Mouse (Mus musculus): ENCODE results near the gene Dao.
A peak's percentile ranks its signal among the peaks of the same experiment; 100 is the strongest.

Gene Dao

DNA sequence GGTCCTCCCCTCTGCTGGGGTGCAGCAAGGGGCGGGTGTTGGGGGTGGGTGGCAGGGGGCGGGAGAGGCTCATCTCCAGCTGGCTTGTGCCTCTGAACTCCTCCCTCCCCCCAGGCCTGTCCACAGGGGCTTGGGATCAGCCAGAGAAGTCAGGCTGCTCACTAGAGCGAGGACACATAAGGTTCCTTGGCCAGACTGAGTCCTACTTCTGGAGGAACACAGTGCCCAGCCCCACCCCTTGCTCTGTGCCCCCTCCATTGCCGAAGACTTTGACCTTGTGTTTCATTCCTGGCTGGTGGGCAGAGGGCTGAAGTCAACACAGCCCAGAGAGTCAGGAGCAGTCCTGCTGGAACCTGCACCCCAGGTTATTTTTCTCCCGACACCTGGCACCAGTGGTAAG, at the start of gene Dao:
Gene Dao, plus strand, starts transcription at position 162 of the 400 bp plus-strand sequence.
- DNase-seq (ENCODE audit: extremely low spot score, low read depth, low spot score): no peak

DNA sequence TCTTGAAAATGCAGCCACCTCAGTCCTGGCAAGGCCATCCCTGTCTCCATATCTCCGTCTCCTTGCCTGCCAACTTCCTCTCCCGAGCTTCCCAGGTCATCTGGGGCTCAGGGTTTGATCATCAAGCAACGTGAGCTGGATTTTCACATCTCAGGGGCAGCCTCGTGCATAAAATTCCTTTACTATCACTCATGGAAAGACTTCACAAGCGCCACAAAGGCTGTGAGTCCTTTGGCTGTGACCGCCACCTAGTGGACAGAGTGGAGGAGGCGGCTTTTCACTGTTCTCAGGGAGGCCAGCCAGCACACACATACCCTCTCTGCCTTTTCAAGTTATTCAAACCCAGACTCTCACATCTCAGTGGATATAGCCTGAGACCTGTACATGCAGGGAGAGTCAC, 49.1 kb upstream of the Dao start:
- peak; percentile 72 for DNase-seq (ENCODE audit: extremely low spot score, low read depth, low spot score)

DNA sequence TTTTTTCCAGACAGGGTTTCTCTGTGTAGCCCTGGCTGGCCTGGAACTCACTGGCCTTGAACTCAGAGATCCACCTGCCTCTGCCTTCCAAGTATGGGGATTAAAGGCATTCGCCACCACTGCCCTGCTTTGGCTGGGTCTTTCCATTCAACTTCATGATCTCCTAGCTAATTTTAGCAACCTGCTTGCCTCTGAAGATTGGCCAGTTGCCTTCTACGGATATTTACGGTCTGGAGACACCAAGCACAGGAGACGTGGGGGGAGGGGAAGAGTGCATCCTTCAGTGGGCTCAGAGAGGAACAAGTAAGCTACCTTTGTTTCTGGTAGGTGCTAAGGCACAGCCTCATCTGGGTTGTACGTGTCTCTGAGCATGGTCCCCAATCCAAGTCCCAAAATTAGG, 48.2 kb upstream of the Dao start:
- no peak for DNase-seq (ENCODE audit: extremely low spot score, low read depth, low spot score)

DNA sequence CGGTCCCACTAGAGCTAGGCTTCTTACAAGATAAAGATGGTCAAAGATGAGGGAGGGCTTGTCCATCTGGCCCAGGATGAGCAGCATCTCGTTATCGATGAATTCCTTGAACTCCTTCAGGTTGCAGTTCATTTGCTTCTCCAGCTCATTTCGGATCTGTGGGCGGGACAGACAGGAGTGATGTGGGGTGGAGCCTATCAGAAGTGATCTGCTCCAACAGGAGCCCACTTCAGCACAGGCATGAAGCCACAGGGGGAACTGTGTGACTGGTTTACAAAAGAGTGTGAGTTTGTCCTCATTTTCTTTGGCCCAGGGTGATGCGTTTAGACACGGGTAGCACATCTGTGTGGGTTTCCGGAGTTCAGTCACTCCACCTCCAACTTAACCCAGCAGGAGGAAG, 47.8 kb upstream of the Dao start:
- DNase-seq (ENCODE audit: extremely low spot score, low read depth, low spot score): no peak

DNA sequence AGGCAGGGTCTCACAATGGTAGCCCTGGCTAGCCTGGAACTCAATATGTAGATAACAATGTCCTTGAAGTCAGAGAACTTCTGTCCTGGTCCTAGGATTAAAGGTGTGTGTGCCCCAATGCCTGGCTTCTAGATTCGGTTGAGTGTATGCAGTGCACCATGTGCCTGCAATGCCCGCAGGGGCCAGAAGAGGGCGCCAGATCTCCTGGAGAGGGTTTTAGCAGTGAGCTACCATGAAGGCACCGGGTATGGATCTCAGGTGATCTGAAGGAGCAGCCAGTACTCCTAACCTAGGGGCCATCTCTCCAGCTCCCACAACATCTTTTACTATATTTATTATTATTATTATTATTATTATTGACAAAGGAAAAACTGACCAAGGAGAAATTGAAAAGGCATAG, 47.0 kb upstream of the Dao start:
- peak; percentile 83 for DNase-seq (ENCODE audit: extremely low spot score, low read depth, low spot score)

DNA sequence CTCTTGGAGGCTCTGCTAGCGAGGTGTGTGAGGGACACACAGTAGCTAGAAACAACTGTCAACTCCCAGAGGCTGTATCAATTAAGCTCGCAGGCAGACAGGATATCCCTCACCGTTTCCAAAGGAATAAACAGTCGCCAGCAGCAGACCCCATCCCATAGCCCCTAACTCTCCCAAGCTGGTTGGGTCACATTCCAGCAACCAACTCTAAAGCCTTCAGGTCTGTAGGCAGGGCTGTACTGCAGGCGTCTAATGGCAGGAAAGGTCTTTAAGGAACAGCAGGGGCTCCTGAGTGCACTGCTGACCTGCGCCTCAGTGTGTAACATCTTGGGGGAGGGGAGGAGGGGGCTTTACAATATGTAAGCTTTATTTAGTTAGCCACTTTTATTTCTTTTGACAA, 44.5 kb upstream of the Dao start:
- peak; percentile 28 for DNase-seq (ENCODE audit: extremely low spot score, low read depth, low spot score)

DNA sequence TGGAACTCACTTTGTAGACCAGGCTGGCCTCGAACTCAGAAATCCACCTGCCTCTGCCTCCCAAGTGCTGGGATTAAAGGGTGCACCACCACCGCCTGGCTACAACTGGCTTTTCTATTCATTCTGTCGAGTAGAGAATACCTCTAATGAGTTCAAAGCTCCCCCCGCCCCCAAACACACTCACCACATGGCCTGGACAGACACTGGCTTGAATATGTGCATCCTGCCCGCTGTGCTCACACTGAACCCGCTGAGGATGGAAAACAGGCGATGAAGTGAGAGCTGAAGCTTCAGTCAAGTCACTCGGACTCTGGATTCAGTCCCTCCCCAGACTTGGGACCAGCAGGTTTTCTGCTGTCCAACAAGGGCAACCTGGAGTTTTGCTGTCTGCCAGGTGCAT, 43.1 kb upstream of the Dao start:
- DNase-seq (ENCODE audit: extremely low spot score, low read depth, low spot score): no peak

DNA sequence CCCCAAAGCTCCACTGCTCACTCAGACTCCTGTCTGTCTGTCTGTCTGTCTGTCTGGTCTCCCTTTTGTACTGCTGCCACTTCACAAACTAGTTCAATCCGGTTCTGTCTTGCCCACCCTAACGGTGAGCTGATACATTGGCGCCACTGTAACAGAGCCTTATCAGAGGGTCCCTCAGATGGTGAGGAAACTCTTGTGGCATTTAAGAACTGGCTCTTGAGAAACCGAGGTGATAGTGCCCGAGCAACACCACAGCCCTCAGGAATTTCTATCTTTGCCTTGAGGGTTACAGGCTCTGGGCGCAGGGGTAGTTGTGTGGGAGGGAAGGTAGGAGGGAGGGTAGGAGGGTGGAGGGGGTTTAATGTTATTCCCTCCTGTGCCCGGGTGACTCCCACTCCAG, 41.7 kb upstream of the Dao start:
- no peak for DNase-seq (ENCODE audit: extremely low spot score, low read depth, low spot score)

DNA sequence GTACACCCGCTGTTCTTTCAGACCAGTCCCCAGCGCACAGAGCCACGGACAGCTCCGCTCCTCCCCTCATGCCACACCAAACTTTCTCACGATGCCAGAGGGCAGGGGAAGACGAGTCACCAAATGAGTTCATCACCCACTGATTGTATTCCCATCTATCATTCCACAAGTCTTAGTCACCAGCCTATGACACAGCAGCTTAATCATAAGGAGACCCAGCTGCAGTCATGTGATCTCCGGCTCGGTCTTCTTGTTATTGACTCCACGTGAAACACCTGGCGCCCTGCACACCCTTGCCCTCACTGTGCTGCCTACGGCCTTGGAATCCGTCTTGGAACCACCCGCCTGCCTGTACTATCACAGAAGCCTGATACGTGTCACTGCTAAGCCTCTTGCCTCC, 38.5 kb upstream of the Dao start:
- DNase-seq (ENCODE audit: extremely low spot score, low read depth, low spot score): no peak

DNA sequence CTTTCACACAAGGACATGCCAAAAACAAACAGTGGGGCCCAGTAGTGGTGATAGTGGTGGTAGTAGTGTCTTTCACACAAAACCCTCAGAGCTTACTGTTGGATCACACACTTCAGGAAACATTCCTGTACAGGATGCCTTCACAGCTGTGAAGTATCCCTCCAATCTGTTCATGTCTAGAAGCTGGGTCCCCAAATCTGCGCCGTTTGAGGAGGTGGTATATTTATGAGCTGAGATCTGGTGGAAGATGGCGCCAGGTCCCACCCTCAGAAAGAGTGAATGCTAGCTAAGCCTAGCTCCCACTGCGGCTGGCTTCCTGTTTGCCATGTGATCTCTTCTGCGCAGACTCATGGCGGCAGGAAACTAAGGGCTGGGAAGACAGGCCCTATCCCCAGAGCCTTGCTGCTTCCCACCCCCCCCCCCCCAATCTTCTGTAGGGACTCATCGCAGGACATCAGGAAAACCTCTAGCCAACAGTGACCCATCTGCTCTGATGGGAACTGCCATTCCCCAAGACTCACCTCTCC, 37.8 kb upstream of the Dao start:
- DNase-seq (ENCODE audit: extremely low spot score, low read depth, low spot score): no peak

DNA sequence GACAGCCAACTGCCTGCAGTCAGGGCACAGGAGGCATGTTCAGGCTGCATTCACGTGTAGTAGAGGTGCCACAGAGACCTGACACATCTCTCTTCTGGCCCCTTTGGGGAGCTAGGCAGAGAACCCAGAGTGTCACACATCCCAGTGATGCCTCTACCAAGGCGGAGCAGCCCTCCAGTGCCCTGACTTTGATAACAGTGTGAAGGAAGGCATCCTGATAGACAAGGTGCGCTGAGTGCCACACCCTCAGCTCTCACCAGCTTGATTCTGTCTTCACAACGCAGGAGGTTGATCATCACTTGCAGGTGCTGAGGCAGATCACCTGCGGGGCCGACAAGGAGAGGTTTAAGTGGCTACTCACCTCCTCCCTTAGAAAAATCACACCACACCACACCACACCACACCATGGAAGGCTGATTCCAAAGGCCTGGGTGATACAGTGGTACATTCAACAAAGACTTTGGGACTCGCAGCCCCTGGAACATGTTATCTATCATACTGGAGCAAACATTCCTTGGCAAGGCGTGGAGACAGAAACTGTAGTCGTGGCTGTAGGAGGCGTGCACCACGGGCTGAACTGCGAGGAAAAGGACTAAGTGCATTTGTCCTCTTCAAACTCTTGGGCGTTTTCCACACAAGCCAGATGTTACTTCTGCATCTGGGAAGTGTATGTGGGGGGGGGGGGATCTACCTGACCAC, 36.9 kb upstream of the Dao start:
- DNase-seq (ENCODE audit: extremely low spot score, low read depth, low spot score): no peak

DNA sequence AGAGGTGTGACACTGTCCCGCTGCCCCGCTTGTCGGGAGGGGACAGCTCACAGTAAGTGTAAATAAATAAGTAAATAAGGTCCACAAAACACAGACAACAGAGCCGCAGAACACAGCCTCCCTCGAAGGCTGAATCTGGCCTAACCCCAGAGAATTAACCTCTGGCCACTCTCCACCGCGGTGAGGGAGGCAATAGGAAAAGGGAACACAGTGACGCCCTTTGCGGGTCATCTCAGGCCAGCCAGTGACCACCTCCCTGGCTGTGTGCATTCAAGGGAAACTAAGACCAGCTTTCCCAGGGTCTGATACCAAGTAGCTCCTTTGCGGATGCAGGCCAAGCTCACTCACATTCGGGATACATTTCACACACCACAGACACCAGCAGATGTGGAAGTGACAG, 35.1 kb upstream of the Dao start:
- DNase-seq (ENCODE audit: extremely low spot score, low read depth, low spot score): no peak

DNA sequence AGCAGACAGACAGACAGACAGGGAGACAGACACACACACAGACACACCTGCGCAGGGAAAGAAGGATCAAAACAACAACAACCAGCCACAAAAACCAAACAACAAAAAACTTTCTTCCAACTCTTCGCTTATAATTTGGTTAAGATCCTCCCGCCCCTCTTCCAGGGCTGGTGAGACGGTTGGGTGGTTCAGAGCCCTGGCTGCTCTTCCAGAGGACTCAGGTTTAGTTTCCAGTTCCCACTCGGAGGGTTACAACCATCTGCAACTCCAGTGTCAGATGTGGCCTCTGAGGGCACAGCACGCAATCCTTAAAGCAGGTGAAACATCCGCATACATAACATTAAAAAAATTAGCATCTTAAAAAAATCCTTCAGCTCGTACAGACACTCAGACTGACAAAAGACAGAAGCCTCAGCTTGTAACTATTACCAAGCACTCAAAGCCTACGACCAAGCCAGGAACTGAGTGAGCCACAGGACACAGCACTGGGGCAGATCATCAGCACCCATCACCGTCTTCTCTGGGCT, 32.0 kb upstream of the Dao start:
- no peak for DNase-seq (ENCODE audit: extremely low spot score, low read depth, low spot score)

DNA sequence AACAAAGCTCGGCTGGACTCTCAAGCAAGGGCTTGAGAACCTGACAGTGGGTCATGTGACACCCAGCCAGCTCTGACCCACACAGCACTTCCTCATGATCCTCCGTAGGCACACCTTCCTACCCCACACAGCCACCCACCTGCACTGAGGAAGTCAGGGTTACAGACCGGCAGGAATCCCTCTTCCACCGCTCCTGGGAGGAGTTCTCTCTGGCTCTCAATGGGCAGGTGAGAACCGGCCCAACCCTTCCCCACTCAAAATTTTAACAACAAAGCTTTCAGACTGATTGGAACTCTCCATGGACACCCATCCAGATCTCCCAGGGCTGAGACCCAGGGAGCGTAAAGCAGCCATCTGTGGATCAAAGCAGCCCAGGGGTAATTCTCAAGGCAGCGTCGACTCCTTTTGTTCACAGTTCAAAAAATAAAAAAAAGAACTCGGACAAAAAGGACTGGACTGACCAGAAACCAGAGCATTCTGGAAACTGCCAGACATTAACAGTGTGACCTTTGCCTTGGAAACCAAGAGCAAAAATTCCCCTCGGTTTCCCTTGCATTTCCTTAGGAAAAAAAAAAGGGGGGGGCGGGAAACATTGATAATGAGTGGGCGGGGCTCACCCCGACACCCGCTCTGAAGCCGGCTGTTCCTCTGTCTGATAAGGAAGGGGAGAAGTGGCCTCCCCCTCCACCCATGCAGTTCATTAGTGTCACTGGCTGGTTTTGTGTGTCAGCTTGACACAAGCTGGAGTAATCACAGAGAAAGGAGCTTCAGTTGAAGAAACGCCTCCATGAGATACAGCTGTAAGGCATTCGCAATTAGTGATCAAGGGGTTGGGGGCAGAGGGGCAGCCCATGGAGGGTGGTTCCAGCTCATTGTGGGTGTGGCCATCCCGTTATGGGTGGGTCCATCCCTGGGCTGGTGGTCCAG, 30.7 kb upstream of the Dao start:
- no peak for DNase-seq (ENCODE audit: extremely low spot score, low read depth, low spot score)

DNA sequence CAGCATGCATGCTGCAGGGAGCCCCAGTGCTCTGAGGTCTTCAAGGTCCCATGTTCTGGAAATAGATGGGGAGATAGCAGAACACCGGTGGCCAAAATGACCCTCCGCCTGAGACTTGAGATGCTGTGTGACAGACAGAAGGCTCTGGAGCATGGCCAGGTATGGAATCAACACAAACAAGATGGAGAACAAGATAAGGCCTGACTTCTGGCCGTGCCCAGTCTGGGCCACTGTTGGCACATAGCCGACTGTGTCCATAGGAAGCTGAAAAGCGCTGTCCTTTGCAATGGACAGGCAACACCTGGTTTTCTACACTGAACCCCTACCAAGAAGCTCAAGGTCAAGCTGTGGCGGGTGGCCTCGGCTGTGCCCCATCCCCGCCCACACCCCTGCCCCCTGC, 29.7 kb upstream of the Dao start:
- no peak for DNase-seq (ENCODE audit: extremely low spot score, low read depth, low spot score)

DNA sequence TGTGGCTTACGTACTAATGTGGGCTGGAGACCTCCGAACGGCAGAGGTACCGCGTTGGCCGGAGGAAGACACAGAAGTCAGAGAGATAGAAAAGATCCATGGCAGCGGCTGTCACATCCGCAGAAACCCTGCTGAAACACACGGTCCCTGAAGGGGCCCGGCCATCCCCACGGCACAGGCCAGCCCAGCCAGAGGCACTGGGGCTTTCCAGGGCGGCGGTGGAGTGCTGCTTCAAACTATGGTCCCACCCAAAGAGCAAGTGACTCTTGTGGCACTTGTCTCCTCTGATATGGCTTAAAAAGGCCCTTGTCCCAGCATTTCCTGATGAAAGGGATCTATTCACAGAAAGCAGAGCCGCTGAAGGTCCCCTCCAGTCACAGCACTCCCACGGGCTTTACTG, 28.9 kb upstream of the Dao start:
- no peak for DNase-seq (ENCODE audit: extremely low spot score, low read depth, low spot score)

DNA sequence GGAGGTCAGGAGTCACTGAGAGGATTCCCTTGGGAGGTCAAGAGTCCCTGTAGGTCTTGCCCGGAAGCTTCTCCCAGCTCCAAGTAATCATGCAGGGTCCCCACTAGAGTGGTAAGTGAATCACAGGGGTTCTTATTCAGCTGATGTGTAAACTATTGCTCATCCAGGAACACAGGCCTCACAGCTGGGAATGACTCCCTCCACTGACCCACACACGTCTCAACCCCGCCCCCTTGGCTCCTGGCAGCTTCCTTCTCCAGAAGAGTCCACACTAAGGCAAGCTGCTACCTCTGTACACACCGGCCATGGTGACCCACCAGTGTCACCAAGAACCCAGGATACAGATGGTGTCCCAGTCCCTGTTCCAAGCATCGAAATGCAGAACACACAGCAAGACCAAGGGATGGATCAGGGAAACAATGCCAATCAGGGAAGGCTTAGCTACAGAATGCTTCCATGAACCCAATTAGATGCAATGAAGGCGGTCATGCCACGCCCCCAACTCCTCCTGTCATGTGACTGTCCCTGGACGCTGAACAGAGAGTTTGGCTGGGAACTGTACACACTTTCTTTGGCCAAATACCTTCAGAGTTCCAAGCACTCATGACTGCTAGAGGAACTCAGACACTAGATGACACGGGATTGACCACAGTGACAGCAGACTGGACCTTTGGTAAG, 27.8 kb upstream of the Dao start:
- no peak for DNase-seq (ENCODE audit: extremely low spot score, low read depth, low spot score)

DNA sequence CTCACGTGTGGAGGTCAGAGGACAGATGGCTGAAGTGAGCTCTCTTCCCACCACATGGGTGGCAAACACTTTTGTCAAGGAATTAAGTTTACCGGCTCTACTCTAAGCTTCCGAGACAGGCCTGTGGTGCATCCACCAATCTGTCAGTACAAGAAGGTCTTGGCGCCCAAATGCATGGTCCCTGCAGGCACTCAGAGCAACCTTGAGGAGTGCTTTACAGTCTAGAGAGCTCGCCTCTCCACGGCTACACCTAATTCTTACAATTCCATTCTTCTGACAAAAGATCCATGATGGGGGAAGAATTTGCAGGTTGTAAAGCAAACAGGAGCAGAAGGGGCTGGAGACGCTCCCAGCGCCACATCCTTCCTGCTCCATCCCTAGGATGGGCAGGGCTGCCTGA, 26.9 kb upstream of the Dao start:
- no peak for DNase-seq (ENCODE audit: extremely low spot score, low read depth, low spot score)

DNA sequence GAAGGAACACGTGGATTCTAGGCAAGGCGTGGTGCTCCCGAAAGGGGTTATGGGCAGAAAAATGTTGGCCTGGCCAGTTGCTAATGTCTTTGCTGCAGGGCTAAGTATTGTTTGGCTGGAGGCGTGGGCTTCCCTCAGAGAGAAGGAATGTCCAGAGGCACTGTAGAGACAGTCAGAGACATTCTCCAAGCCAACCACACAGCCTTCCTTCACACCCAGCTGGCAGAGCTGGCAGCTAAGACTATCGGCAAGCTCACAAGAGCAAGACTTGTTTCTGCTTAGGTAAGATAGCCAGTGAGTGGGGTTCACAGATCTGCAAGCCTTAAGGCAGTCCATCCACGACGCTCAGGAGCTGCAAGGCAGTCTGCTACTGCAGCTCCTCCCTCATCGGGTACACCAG, 26.2 kb upstream of the Dao start:
- DNase-seq (ENCODE audit: extremely low spot score, low read depth, low spot score): no peak

DNA sequence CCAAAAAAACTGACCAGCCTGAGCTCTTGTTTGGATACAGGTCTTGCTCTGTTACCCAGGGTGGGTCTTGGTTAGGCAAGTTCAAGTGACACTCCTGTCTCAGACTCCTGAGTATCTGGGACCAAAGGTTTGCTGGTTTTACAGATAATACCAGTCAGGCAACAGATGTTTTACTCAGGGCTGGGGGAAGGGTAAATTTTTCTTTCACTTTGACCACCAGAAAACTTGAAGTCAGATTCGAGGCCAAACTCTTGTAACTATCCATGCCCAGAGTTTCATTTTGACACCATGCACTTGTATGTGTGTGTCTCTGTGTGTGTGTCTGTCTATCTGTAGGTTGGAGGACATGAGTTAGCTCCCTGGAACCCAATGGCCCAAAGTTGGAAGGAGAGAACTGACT, 23.0 kb upstream of the Dao start:
- no peak for DNase-seq (ENCODE audit: extremely low spot score, low read depth, low spot score)

DNA sequence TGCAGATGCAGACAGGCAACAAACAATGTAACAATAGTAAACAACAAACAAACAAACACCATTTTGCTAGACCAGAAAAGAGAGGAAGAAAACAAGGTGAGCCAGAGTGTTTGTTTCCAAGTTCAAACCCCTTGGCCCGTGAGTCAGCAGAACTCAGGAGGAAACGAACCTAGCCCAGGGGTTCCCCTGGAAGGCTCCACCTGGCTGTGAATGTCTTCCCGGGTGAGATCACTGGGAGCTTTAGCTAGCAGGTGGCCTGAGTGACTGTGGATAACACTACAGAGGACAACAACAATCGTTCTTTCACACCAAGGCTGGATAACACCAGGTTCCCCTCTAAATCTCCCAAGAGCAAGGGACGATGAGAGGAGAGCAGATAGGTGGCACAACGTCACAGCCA, 22.3 kb upstream of the Dao start:
- DNase-seq (ENCODE audit: extremely low spot score, low read depth, low spot score): no peak
